Mouse (Mus musculus): ENCODE measurements around the gene Scn4b. TPM values are rescaled to one million over a fixed set of nuclear protein-coding genes. Genes with fewer than 3 reads are reported as not detected.

Scn4b gene
- 0.51 and 0.62 TPM in 2 replicates for polyA plus RNA-seq (2015; fragmentation: Nextera tagmentation; extraction: Ambion mirVana)

- Histone ChIP-seq H3K4me1 (peaks cover 28% of the 10 kb centered on the region), H3K36me3 (no peaks in the 10 kb centered on the region), H3K4me2 (peak within 1 kb of the TSS; percentile 83), H3K9ac (peak within 1 kb of the TSS; percentile 33), H3K4me3 (replicated peaks) (peak within 1 kb of the TSS; percentile 48), H3K9me3 (replicated peaks) (no peaks in the 10 kb centered on the region), H3K27me3 (peaks cover 98% of the 10 kb centered on the region), H3K27ac (no peak within 1 kb of the TSS)
- ATAC-seq (replicated peaks; ENCODE audit: low FRiP score): peak; percentile 50
- under 1% methylated on average over 76 of the region's 76 CpGs for WGBS
These were observed at the start of gene Scn4b for GRCm38 (mm10) chr9:45138191-45139032. Gene Scn4b (plus strand): TSS chr9:45138395.

- Histone ChIP-seq H3K36me3 (no peaks in the 10 kb centered on the region), H3K27ac (no peak overlapping the region), H3K9me3 (replicated peaks) (no peaks in the 10 kb centered on the region), H3K4me2 (no peak overlapping the region), H3K4me1 (0 out of 2 replicates have a peak, but pooled peaks cover 2% of the 10 kb centered on the region), H3K4me3 (replicated peaks) (no peak overlapping the region), H3K27me3 (no peaks in the 10 kb centered on the region), H3K9ac (no peak overlapping the region)
- no peak for ATAC-seq (replicated peaks; ENCODE audit: low FRiP score)
- 60% methylated on average over 3 of the region's 3 CpGs for WGBS
These were observed 47.4 kb upstream of the Scn4b start for GRCm38 (mm10) chr9:45090811-45091210.

- no peak overlapping the region for H3K27ac ChIP-seq
- WGBS: 52% methylated on average over 4 of the region's 4 CpGs
- H3K9me3 ChIP-seq (replicated peaks): no peaks in the 10 kb centered on the region
- H3K27me3 ChIP-seq: no peaks in the 10 kb centered on the region
- no peak for ATAC-seq (replicated peaks; ENCODE audit: low FRiP score)
- no peak overlapping the region for H3K4me3 ChIP-seq (replicated peaks)
- H3K4me1 ChIP-seq: 0 out of 2 replicates have a peak, but pooled peaks cover 2% of the 10 kb centered on the region
- H3K4me2 ChIP-seq: no peak overlapping the region
- H3K9ac ChIP-seq: no peak overlapping the region
- no peaks in the 10 kb centered on the region for H3K36me3 ChIP-seq
These were observed 45.6 kb upstream of the Scn4b start for GRCm38 (mm10) chr9:45092641-45093040.

- no peak overlapping the region for H3K27ac ChIP-seq
- ATAC-seq (replicated peaks; ENCODE audit: low FRiP score): no peak
- no peak overlapping the region for H3K4me2 ChIP-seq
- no peak overlapping the region for H3K9ac ChIP-seq
- H3K9me3 ChIP-seq (replicated peaks): no peaks in the 10 kb centered on the region
- no peaks in the 10 kb centered on the region for H3K36me3 ChIP-seq
- WGBS: 86% methylated on average over 6 of the region's 6 CpGs
- no peaks in the 10 kb centered on the region for H3K27me3 ChIP-seq
- H3K4me3 ChIP-seq (replicated peaks): no peak overlapping the region
- H3K4me1 ChIP-seq: 0 out of 2 replicates have a peak, but pooled peaks cover 2% of the 10 kb centered on the region
These were observed 42.9 kb upstream of the Scn4b start for GRCm38 (mm10) chr9:45095149-45095937.

GRCm38 (mm10) chr9:45097877-45098276, 40.3 kb upstream of the Scn4b start:
- Histone ChIP-seq H3K9ac (no peak overlapping the region), H3K36me3 (no peaks in the 10 kb centered on the region), H3K9me3 (replicated peaks) (no peaks in the 10 kb centered on the region), H3K4me2 (no peak overlapping the region), H3K4me1 (no peaks in the 10 kb centered on the region), H3K27ac (no peak overlapping the region), H3K4me3 (replicated peaks) (no peak overlapping the region), H3K27me3 (no peaks in the 10 kb centered on the region)
- no peak for ATAC-seq (replicated peaks; ENCODE audit: low FRiP score)
- 91% methylated on average over 5 of the region's 5 CpGs for WGBS

- no peak for ATAC-seq (replicated peaks; ENCODE audit: low FRiP score)
- no peaks in the 10 kb centered on the region for H3K9me3 ChIP-seq (replicated peaks)
- no peak overlapping the region for H3K9ac ChIP-seq
- no peak overlapping the region for H3K4me2 ChIP-seq
- H3K27ac ChIP-seq: no peak overlapping the region
- H3K27me3 ChIP-seq: no peaks in the 10 kb centered on the region
- no peaks in the 10 kb centered on the region for H3K4me1 ChIP-seq
- H3K4me3 ChIP-seq (replicated peaks): no peak overlapping the region
- 31% methylated on average over 3 of the region's 3 CpGs for WGBS
- no peaks in the 10 kb centered on the region for H3K36me3 ChIP-seq
These were observed 39.8 kb upstream of the Scn4b start for GRCm38 (mm10) chr9:45098426-45098825.

- 69% methylated on average over 1 of the region's 1 CpGs for WGBS
- no peak overlapping the region for H3K9ac ChIP-seq
- H3K9me3 ChIP-seq (replicated peaks): no peaks in the 10 kb centered on the region
- no peaks in the 10 kb centered on the region for H3K27me3 ChIP-seq
- no peak for ATAC-seq (replicated peaks; ENCODE audit: low FRiP score)
- H3K36me3 ChIP-seq: no peaks in the 10 kb centered on the region
- no peak overlapping the region for H3K4me2 ChIP-seq
- H3K4me3 ChIP-seq (replicated peaks): no peak overlapping the region
- H3K27ac ChIP-seq: no peak overlapping the region
- no peaks in the 10 kb centered on the region for H3K4me1 ChIP-seq
These were observed 35.7 kb upstream of the Scn4b start for GRCm38 (mm10) chr9:45102528-45102927.

GRCm38 (mm10) chr9:45103211-45103979, 34.8 kb upstream of the Scn4b start:
- ATAC-seq (replicated peaks; ENCODE audit: low FRiP score): 0 out of 2 replicates have a peak, but pooled peaks have one; percentile 18

GRCm38 (mm10) chr9:45105596-45106374, 32.4 kb upstream of the Scn4b start:
- 84% methylated on average over 2 of the region's 2 CpGs for WGBS
- no peak for ATAC-seq (replicated peaks; ENCODE audit: low FRiP score)
- no peak overlapping the region for H3K4me2 ChIP-seq
- no peaks in the 10 kb centered on the region for H3K27me3 ChIP-seq
- no peaks in the 10 kb centered on the region for H3K36me3 ChIP-seq
- no peaks in the 10 kb centered on the region for H3K9me3 ChIP-seq (replicated peaks)
- H3K9ac ChIP-seq: no peak overlapping the region
- no peak overlapping the region for H3K27ac ChIP-seq
- no peak overlapping the region for H3K4me3 ChIP-seq (replicated peaks)
- no peaks in the 10 kb centered on the region for H3K4me1 ChIP-seq

More at GRCm38 (mm10) chr9:45103211-45103979, 34.8 kb upstream of the Scn4b start:
- no peak overlapping the region for H3K4me3 ChIP-seq (replicated peaks)
- WGBS: 49% methylated on average over 11 of the region's 11 CpGs
- no peaks in the 10 kb centered on the region for H3K4me1 ChIP-seq
- no peak overlapping the region for H3K27ac ChIP-seq
- H3K4me2 ChIP-seq: no peak overlapping the region
- H3K27me3 ChIP-seq: no peaks in the 10 kb centered on the region
- no peaks in the 10 kb centered on the region for H3K36me3 ChIP-seq
- no peak overlapping the region for H3K9ac ChIP-seq
- no peaks in the 10 kb centered on the region for H3K9me3 ChIP-seq (replicated peaks)

- peak overlapping the region; percentile 67 for H3K4me2 ChIP-seq
- H3K27me3 ChIP-seq: peaks cover 15% of the 10 kb centered on the region; the same call in 1 of the 2 replicates
- no peaks in the 10 kb centered on the region for H3K36me3 ChIP-seq
- H3K27ac ChIP-seq: no peak overlapping the region
- WGBS: 5% methylated on average over 14 of the region's 14 CpGs
- peaks cover 16% of the 10 kb centered on the region for H3K4me1 ChIP-seq
- peak; percentile 49; the same call in 1 of the 2 replicates for ATAC-seq (replicated peaks; ENCODE audit: low FRiP score)
- H3K9ac ChIP-seq: peak overlapping the region; percentile 35; the same call in 1 of the 2 replicates
- H3K4me3 ChIP-seq (replicated peaks): peak overlapping the region; percentile 42
- H3K9me3 ChIP-seq (replicated peaks): no peaks in the 10 kb centered on the region
These were observed 22.5 kb upstream of the Scn4b start for GRCm38 (mm10) chr9:45115706-45116105.

GRCm38 (mm10) chr9:45116819-45117218, 21.4 kb upstream of the Scn4b start:
- Histone ChIP-seq H3K4me2 (no peak overlapping the region), H3K36me3 (no peaks in the 10 kb centered on the region), H3K4me1 (peaks cover 17% of the 10 kb centered on the region), H3K9me3 (replicated peaks) (no peaks in the 10 kb centered on the region), H3K27me3 (peaks cover 15% of the 10 kb centered on the region; the same call in 1 of the 2 replicates), H3K27ac (no peak overlapping the region), H3K4me3 (replicated peaks) (no peak overlapping the region), H3K9ac (no peak overlapping the region)
- no peak for ATAC-seq (replicated peaks; ENCODE audit: low FRiP score)
- 59% methylated on average over 9 of the region's 9 CpGs for WGBS
